Mouse (Mus musculus): ENCODE measurements around the gene Map10.

Map10 gene

DNA sequence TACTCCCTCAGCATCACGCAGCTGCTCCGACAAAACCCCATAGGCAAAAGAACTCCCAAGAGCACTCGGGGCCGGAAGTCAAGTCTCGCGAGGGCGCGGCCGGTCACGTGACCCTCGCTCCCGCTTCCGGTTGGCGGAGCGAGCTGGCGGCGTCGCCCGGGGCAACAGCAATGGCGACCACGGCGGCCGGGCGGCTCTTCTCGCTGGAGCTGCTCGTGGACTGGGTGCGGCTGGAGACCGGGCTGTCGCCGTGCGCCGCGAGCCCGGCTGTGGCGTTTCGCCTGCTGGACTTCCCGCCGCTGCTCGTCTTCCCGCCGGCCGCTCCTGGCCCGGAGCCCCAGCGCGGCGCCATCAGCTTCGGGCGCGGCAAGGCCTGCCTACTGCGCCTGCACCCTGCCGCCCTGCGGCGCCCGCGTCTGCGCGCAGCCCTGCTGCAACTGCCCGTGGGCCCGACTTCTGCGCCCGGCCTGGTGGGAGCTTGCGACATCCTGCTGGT is at the start of gene Map10:
Gene Map10 (plus strand): TSS at position 119 of the 496 bp plus-strand sequence.
- peak; percentile 61 to 92 for DNase-seq (ENCODE audit: low spot score in 2 of 2)

DNA sequence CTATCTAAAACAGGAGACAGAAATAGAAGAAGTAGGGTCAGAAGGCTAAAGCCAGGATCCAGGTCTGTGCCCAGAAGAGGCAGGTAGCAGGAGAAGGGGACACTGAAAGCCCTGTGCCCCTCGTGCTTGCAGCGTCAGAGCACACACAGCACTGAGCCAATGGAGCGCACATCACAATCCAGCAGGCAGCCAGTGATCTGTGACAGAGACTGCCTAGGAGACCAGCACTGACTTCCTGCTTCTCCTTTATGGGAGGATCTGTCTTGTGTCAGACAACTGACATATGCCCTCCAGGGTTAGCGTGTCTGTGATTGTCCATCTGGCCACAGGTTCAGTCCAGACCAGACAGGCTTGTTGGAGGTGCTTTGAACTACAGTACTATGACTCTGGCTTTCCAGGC is 49.3 kb upstream of the Map10 start:
- no peak for DNase-seq (ENCODE audit: low spot score in 2 of 2)

DNA sequence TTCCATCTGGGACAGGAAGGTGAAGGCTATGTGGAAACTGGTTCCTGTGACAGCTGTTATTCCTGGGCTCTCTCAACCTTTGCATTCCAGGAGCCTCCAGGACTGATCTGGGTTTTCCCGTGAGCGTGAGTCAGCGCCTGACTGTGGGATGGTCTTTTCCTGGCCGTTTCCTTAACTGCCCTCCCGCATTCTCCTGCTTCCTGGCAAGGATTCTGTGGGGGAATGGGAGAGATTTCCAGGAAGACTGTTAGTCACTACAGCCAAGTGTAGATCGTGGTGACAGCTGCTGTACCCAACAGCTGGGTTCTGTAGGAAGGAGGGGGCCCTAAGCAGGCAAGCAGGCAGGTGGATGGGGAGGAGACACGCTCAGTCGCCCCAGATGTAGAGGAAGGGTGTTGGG is 45.3 kb upstream of the Map10 start:
- peak in 1 of 2 experiments; percentile 23 for DNase-seq (ENCODE audit: low spot score in 2 of 2)

DNA sequence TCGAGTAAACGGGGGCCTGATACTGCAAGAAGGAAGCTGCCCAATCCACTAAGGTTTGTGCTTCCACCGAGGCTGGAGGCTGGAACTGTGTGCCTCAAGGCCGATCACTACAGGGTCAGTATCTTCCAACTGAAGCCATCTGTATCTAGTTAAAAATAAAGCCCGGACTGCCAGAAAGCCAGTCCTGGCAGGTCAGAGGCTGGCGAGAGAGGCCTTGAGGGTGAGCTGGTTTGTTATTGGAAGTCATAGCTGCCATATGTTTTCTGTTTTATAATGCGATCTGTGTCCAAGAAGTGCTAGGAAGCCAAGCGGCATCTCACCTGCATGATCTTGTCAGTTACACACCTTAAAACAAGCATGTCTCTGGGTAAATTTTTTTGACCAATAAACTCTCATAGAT is 43.2 kb upstream of the Map10 start:
- no peak for DNase-seq (ENCODE audit: low spot score in 2 of 2)

DNA sequence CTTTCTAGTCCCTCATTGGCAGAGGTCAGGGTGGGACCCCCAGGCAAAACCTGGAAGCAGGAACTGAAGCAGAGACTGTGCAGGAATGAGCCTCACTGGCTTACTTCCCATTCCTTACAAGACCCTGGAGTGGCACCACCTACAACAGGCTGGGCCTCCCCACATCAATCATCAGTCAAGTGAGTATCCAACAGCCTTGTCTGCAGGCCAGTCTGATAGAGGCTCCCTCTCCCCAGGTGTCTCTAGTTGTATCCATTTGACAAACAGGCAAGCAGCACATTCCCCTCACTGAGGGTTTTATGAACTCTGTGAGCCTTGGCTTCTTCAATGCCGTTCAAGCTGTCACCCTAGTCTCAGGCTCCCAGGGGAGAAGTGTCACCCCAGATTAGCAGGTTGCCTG is 40.8 kb upstream of the Map10 start:
- no peak for DNase-seq (ENCODE audit: low spot score in 2 of 2)

DNA sequence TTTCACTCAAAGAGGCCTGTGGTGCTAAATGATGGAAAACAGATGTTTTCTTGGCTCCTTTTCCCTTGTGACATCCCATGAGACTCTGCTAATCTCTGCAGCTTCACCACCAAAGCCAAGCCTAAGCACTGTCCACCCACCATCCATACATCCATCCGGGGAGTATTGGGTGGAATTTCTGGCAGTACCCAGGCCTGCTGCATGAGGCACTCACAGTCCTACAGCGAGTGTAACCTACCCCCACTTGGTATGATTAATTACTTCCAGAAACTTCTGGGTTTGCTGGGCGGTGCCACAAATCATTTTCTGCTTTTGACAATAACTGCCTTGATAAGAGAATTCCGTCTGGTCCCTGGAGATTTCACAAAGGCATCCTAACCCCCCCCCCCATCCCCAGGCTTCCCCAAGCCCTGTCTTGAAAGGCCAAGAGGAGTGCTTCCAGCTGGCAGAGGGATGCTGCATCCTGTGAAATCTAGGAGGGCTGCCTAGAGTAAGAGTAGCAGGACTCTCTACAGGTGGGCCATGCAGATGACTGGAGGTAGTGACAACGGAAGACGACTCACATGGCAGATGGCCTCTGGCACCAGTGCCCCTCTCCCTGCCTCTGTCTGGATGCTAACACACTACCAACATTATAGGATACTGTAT is 31.1 kb upstream of the Map10 start:
- no peak for DNase-seq (ENCODE audit: low spot score in 2 of 2)

DNA sequence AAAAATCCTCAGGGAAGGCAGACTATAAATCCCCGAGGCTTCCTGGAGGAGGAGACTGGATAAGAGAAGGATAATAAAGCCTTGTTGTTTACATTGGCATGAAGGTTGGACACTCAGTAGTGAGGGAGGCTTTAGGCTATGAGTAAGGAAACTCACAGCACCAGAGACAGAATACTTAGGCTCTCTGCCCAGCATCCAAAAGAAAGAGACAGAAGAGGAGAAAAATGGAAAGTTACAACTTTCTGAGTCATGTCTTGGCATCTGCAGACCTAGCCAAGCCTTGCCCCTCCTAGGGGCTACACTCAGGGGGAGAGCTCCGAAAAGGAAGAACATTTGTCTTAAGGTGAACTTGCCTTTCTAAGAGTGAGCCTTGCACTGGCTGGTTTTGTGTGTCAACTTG is 30.0 kb upstream of the Map10 start:
- DNase-seq (ENCODE audit: low spot score in 2 of 2) = no peak

DNA sequence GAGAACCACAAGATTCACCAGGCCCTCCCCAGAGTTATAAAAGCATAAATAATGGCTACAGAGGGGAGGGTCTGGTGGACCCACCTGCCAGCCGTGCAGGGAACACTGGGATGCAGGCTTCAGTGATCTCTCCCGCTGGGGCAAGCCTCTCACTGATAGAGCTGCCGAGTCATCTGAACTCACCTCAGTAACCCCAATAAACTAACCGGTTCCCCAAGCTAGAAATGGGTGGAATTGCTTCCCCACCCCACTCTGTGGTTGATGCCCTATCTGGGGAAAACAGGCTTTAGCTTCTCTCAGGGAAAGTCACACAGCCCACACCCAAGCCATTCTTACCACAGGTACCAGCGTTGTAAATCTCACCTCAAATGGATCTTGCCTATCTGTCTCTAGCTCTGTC is 28.9 kb upstream of the Map10 start:
- DNase-seq (ENCODE audit: low spot score in 2 of 2) = no peak

DNA sequence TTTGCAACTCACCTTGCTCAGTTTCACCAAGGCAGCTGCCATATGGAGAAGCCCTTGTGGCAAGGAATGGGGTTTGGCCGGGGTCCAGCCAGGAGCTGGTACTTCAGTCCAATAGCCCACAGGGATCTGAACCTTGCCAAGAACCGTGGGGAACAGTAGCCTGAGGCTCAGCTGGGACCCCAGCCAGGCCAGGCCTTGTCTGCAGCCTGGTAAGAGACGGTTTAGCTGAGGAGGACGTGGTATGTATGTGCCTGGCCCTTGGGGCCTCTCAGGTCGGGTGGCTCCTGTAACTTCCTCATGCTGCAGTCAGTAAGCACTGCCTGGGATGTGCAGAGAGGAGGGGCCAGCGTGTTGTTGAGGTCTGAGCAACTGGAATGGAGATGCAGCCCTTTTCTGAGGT is 27.8 kb upstream of the Map10 start:
- peak in 1 of 2 experiments; percentile 15 for DNase-seq (ENCODE audit: low spot score in 2 of 2)

DNA sequence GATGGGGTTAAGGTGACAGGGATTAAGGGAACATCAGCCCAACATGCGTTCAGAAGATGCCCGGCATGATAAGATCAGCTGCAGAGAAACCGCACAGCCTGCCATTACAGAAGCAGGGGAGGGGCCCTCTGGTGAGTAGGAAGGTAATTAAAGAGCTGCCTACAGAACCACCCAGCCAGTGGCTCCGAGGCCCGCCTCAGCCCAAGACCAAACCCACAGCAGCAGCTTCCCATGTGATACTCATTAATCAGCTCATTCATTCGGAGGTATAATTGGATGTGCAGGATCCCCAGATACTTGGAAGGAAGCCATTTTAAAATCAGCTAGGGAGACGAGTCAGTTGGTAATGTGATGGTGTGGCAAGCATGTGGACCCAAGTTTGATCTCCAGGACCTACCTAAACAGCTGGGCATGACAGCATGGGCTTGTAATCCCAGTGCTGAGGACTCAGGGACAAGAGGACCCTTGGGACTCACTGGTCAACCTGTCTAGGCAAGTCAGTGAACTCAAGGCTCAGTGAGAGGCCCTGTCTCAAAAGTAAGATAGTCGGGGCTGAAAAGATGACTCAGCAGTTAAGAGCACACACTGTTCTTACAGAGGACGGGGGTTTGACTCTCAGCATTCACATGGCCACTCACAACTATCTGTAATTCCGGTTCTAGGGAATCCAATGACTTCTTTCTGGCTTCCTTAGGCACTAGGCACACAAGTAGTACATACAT is 23.7 kb upstream of the Map10 start:
- DNase-seq (ENCODE audit: low spot score in 2 of 2) = no peak

DNA sequence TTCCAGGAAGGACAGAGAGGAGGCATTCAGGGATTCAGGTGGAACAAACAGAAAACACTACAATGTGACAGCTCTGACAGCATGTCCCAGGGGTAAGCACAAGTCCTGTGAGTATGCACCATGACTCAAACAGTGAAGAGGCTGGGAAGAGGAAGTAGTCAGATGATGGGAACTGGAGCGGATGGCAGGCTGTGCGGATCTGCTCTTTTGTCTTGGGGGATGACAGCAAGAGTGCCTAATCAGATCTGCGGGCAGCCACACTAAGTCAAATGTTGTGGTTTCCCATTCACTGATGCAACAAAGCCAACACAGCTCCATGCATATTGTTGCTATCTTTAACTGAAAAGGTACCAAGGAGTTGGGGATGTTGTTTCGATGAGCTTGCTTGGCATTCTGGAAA is 20.2 kb upstream of the Map10 start:
- no peak for DNase-seq (ENCODE audit: low spot score in 2 of 2)

DNA sequence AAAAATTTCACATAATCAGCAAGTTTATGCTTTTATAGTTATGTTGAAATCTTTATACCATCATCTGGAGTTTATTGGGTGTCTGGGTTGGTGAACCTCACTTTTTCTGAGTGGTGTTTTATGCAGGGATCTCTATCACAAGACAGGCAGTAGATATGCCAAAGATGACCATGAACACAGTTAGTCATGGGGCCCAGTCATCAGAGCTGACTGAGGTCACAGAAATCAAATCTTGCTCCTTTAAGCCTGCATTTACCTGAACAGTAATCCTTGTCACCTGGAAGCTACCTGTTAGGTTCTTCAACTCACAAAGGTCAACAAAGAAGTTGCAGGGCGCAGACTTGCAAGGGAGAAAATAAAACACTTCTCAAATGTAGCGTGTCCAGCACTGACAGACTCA is 14.8 kb upstream of the Map10 start:
- no peak for DNase-seq (ENCODE audit: low spot score in 2 of 2)

DNA sequence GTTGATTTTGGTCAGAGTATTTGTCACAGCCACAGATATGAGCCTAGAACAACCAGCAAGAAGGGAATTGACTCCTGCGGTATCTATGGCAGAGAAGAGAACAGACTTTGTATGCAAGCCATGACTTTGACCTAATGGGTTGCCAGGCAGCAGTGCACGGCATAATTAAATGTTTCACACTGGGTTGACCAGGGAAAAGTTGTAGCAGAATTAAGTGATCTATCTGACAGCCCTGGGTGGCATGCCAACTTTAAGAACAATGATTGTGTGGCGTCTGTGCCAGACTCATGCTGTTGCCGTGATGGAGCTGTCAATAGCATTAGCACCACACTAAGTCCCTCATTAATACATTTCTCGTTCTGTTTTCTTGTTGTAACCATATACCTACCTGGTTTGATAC is 11.1 kb upstream of the Map10 start:
- DNase-seq (ENCODE audit: low spot score in 2 of 2) = no peak

DNA sequence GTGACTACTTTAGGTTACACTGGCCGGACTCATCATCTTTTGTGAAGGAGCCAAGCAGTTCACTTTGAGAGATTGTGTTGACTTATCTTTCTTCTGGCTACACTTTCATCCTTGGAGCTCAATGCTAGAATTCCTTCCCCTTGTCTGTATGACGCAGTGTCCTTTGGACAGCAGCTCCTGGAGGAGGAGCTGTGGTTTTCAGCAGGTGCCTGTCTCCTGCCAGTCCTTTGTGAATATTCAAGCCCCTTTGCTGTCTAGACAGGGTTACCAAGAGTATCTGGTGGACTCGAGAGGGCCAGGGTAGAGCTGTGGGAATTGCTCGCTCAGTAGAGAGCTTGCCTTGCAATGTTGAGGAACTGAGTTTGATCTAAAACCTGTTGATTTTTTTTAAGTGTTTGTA is 10.7 kb upstream of the Map10 start:
- no peak for DNase-seq (ENCODE audit: low spot score in 2 of 2)

DNA sequence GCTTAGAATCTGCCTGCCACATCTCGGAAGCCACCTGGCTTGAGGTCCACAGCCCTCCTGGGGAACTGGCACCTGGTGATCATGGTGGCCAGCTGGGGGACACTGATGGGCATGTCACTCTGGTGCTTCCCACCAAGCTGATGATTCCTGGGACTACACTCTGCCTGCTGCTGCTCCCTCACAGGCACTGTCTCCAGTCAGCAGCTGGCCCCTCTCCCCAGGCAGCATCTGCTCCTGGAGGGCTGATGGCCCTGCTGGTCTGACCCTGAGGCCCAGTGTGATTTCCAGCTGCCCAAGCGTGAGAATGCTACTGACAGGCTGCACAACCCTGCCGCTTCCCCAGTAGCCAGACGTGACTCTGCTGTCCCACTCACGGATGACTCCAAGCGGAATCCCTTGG is 9.2 kb upstream of the Map10 start:
- no peak for DNase-seq (ENCODE audit: low spot score in 2 of 2)

DNA sequence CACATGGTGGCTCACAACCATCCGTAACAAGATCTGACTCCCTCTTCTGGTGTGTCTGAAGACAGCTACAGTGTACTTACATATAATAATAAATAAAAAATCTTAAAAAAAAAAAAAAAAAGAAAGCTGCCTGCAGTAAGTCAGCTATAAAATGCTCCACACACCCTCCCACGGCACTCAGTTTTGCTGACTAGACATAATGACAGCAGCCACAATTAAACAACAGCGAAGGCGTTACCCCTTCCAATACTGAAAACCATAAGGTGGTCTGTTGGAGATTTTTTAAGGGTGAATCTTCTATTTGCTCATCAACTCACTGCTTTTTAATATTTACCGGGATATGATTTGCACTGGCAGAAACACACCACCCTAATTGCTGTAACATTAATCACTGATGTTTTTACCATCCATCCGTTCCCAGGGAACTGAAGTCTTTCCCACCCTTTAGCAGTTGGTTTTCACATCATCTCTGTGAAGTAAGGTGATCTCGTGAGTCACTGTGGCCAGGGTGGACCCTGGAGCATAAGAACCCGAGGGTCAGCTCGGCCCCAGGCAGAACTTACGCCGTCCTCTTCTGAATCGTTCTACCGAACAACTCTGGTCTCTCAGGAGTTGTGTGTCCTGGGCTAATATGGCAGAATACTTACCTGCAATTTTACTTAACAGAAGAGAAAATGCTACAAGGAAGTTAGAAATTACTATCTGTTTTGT is 7.5 kb upstream of the Map10 start:
- DNase-seq (ENCODE audit: low spot score in 2 of 2) = no peak

DNA sequence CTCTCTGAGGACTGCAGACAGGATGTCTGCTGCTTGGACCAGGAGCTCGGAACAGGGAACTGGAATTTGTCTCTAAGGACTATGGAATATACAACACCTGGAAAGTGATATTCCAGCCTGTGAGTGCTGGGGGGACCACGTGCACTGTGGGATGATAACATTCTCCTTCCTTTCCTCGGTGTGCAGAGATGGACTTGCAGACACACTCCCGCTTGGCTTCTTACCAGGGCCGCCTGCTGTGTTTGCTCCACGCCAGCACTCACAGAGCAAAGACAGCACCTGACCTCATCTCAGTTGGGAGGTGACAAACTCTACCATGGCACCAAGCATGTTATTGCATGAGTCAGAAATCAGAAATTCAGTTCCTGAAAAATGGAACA is 7.0 kb upstream of the Map10 start:
- no peak for DNase-seq (ENCODE audit: low spot score in 2 of 2)

DNA sequence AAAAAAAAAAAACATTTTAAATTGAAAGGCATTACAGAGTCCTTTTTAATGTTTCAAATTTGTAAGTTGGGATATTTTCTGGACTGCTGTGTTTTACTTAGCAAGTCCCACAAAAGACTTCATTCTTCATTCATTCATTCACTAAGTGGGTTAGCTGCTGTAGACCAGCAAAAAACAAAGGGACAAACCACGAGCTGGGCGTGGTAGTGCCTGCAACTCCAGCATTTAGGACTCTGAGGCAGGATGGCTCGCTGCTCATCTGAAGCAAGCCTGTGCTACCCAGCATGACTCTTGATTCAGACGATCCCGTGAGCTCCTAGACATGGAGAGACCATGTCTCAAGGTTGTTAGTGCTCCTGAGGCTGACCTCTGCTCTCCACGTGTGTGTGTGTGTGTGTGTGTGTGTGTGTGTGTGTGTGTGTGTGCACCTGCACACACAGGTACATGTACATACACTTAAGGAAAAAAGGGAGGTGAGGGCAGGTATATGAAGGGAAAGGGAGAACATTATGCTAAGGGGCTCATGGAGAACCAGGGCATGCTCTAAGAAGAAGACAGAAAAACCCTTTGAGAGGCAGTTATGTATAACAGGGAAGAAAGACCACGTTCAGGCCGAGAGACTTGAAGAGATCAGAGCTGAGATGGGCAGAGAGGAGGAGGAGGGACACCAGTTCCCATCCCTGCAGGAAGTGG is 4.3 kb upstream of the Map10 start:
- DNase-seq (ENCODE audit: low spot score in 2 of 2) = no peak

DNA sequence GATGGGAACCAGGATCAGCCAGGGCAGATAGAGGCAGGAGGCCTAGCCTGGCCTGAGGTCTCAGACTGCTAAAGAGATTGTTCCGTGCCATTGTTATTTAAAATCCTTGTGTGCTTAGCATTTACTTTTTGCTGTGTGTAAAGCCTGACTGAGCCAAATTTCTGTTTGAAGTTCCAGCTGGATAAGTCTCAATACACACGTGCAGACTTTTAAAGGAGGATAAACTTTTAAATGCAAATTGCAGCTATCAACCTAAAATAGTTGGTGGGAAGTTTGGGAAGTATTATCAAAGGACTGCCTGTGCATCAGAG is 3.8 kb upstream of the Map10 start:
- DNase-seq (ENCODE audit: low spot score in 2 of 2) = no peak

DNA sequence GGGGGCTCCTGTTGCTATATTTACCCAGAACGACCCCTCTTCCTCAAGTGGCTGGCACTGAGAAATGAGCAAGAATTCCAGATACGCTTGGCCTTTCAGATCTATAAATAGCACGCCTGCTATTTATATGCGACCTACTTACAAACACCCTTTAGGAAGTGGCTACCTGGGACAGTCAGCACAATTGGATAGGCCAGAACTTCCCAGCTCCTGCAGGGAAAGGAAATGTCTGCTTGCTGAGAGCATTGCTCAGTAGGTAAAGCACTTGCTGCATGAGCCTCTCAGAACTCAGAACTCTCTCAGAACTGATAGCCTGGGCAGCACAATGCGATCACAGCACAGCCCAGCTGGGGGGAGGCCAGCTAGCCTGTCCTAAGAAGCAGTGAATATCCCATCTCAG is 3.4 kb upstream of the Map10 start:
- no peak for DNase-seq (ENCODE audit: low spot score in 2 of 2)

DNA sequence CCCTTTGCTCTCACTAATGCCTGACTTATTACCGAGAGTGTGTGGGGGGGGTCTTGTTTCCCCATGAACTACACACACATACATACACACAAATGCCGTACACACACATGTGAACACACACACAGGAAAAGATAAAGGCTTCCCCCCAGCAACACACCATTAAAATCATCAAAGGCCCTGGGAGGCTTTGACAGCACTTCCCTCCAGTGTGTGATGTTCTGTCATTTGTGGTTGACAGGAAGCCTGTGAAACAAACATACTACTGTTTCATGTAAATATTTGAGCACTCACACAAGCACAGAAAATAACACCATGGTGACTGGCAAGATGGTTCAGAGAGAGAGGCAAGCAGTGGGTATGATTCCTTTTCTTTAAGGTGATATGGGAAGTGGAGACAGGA is 2.4 kb upstream of the Map10 start:
- DNase-seq (ENCODE audit: low spot score in 2 of 2) = no peak

DNA sequence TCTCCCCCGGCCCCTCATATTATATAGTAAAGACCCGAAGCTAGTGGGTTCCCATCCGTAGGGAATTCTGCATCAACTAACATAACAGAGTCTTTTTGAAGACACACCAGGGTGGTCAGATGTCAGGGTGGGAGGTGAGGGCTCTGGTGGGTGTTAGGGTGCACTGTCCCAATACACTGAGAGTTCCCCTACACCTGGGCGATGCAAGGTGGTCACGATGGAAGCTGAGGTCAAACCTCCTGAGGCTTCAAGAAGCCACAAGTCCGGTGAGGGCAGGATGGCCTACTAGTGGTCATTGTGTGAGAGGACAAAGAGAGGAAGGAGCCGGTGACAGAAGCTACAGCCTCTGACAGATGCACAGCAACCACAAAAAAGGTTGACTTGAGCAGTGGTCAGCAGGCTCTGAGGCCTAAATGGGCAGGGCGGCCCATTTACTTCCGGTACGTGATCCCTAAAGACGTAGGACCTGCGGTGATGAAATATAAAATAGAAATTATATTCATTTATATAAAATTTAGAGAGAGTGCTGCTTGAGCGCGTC is 389 bp upstream of the Map10 start:
- no peak for DNase-seq (ENCODE audit: low spot score in 2 of 2)
